Mouse (Mus musculus): ENCODE measurements around the gene Lins1. TPM values are rescaled to one million over a fixed set of nuclear protein-coding genes. Genes with fewer than 3 reads are reported as not detected.

The Lins1 gene
- total and polyA plus RNA-seq, 3 experiments: 8.3 to 15.9 (median 9.8) TPM

DNA sequence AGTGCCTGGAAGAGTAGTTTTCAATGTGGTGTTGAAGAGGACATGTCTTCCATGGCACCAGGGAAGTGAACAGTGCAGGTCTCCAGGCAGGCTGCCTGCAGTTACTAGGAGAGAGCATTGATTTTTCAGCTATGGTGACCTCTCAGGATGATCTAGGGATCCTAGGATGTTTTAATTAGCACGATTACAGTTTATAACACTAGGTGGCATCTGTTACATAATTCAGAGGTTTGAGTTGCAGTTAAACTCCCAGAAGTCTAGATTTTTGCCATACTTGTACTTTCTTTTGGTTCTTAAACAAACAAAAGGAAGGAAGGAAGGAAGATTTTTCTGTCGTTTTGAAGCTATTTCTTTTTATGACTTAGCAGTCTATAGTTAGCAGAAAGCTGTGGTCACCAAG lies 21.5 kb downstream of the Lins1 start:
- dilution Hi-C loops (cut with MboI; ENCODE audit: extremely low pct_ligation_motif_present, extremely low pct_unique_long_range_greater_than_20kb, low sequenced_read_pairs): no loop called here
- Histone ChIP-seq H3K9ac (ENCODE audit: insufficient read depth, low read depth) (no peak overlapping the region), H3K27me3 (replicated peaks) (no peaks in the 10 kb centered on the region), H3K9me3 (replicated peaks; ENCODE audit: low read length) (no peaks in the 10 kb centered on the region), H3K4me1 (ENCODE audit: control insufficient read depth in 1 of 2, insufficient read depth in 2 of 2) (peaks cover 0 to 5% of the 10 kb centered on the region in 2 experiments; a peak in 2 of 4 replicates), H3K4me2 (ENCODE audit: insufficient read depth, low read depth, poor library complexity, severe bottlenecking) (no peak overlapping the region), H3K4me3 (replicated peaks in 1 of 3; ENCODE audit: low read depth in 2 of 3, low read length in 2 of 3, poor library complexity in 1 of 3) (no peak overlapping the region), H3K79me2 (replicated peaks; ENCODE audit: control insufficient read depth, extremely low read depth, insufficient read depth, poor library complexity, severe bottlenecking) (no peaks in the 10 kb centered on the region), H3K36me3 (replicated peaks in 1 of 2; ENCODE audit: control insufficient read depth in 1 of 2, insufficient read depth in 1 of 2, low read length in 1 of 2) (peaks cover 11 to 69% of the 10 kb centered on the region in 2 experiments), H3K27ac (ENCODE audit: insufficient read depth, low read depth) (no peak overlapping the region)
- in situ Hi-C loops (cut with MboI; ENCODE audit: low pct_ligation_motif_present, low pct_unique_long_range_greater_than_20kb, low sequenced_read_pairs): no loop called here
- TF ChIP-seq CHD1 (IDR thresholded peaks at IDR 0.05; ENCODE audit: low read depth, low read length): no peak
- no peak for TF ChIP-seq ETS1 (conservative IDR thresholded peaks at IDR 0.05; ENCODE audit: low read depth, low read length)
- TF ChIP-seq ZKSCAN1 (IDR thresholded peaks at IDR 0.05; ENCODE audit: borderline replicate concordance, low read depth, low read length): no peak
- no peak for TF ChIP-seq MAFK (IDR thresholded peaks at IDR 0.05; ENCODE audit: insufficient replicate concordance, low read length)
- no peak for TF ChIP-seq ZNF384 (IDR thresholded peaks at IDR 0.05; ENCODE audit: low read depth, low read length)
- TF ChIP-seq USF1 (IDR thresholded peaks at IDR 0.05; ENCODE audit: low read depth, low read length): no peak
- TF ChIP-seq CHD2 (IDR thresholded peaks at IDR 0.05; ENCODE audit: low read length): no peak
- no peak for TF ChIP-seq SIN3A (IDR thresholded peaks at IDR 0.05; ENCODE audit: low read length)
- no peak for TF ChIP-seq EP300 (IDR thresholded peaks at IDR 0.05; ENCODE audit: low read length)
- TF ChIP-seq ZC3H11A (IDR thresholded peaks at IDR 0.05; ENCODE audit: low read depth, low read length): no peak
- TF ChIP-seq TCF12 (IDR thresholded peaks at IDR 0.05; ENCODE audit: low read depth, low read length): no peak
- no peak for TF ChIP-seq SMC3 (IDR thresholded peaks at IDR 0.05; ENCODE audit: low read depth, low read length)
- no peak for DNase-seq (ENCODE audit: extremely low read depth)

DNA sequence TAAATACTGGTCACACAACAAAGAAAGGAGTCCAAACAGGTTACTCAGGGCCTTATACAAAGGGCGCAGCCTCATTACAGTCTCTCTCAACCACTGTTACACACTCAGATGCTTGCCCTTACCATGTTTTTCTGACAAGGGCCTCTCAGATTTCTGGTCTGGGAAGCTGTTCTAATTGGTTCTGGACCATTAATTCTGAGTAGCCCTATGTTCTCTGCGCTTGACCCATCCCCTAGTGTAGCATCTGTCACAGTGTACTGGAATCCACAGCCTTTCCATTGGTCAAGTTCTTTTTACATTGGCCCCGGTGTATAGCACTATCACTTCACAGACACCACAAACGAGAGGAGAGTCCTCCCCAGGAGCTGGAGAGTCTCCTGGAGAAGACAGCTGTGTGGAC lies 34.8 kb downstream of the Lins1 start:
- Histone ChIP-seq H3K4me1 (ENCODE audit: control insufficient read depth in 1 of 2, insufficient read depth in 2 of 2) (no peaks in the 10 kb centered on the region), H3K9me3 (replicated peaks; ENCODE audit: low read length) (no peaks in the 10 kb centered on the region), H3K27ac (ENCODE audit: insufficient read depth, low read depth) (no peak overlapping the region), H3K79me2 (replicated peaks; ENCODE audit: control insufficient read depth, extremely low read depth, insufficient read depth, poor library complexity, severe bottlenecking) (no peaks in the 10 kb centered on the region), H3K9ac (ENCODE audit: insufficient read depth, low read depth) (no peak overlapping the region), H3K27me3 (replicated peaks) (no peaks in the 10 kb centered on the region), H3K4me3 (replicated peaks in 1 of 3; ENCODE audit: low read depth in 2 of 3, low read length in 2 of 3, poor library complexity in 1 of 3) (no peak overlapping the region), H3K36me3 (replicated peaks in 1 of 2; ENCODE audit: control insufficient read depth in 1 of 2, insufficient read depth in 1 of 2, low read length in 1 of 2) (no peaks in the 10 kb centered on the region), H3K4me2 (ENCODE audit: insufficient read depth, low read depth, poor library complexity, severe bottlenecking) (no peak overlapping the region)
- dilution Hi-C loops (cut with MboI; ENCODE audit: extremely low pct_ligation_motif_present, extremely low pct_unique_long_range_greater_than_20kb, low sequenced_read_pairs) (no loop called here), in situ Hi-C loops (cut with MboI; ENCODE audit: low pct_ligation_motif_present, low pct_unique_long_range_greater_than_20kb, low sequenced_read_pairs) (no loop called here)
- no peak for TF ChIP-seq HCFC1 (IDR thresholded peaks at IDR 0.05; ENCODE audit: low read depth, low read length)
- TF ChIP-seq IRF4 (IDR thresholded peaks at IDR 0.05; ENCODE audit: low read depth, low read length): no peak
- TF ChIP-seq GABPA (IDR thresholded peaks at IDR 0.05; ENCODE audit: insufficient replicate concordance, low read depth, low read length): no peak
- no peak for TF ChIP-seq SMC3 (IDR thresholded peaks at IDR 0.05; ENCODE audit: low read depth, low read length)
- no peak for TF ChIP-seq NRF1 (IDR thresholded peaks at IDR 0.05; ENCODE audit: low read depth, low read length)
- no peak for TF ChIP-seq MEF2A (IDR thresholded peaks at IDR 0.05; ENCODE audit: borderline replicate concordance, low read depth, low read length)
- no peak for TF ChIP-seq TBP (conservative IDR thresholded peaks at IDR 0.05; ENCODE audit: low read depth, low read length)
- TF ChIP-seq JUN (IDR thresholded peaks at IDR 0.05; ENCODE audit: insufficient read depth, low read depth, low read length): no peak
- TF ChIP-seq USF2 (conservative IDR thresholded peaks at IDR 0.05; ENCODE audit: low read depth, low read length): no peak
- no peak for TF ChIP-seq CTCF (conservative IDR thresholded peaks at IDR 0.05 in 1 of 2, IDR thresholded peaks at IDR 0.05 in 1 of 2; ENCODE audit: low read depth in 2 of 2, low read length in 2 of 2)
- no peak for TF ChIP-seq MXI1 (IDR thresholded peaks at IDR 0.05; ENCODE audit: low read depth, low read length)
- TF ChIP-seq UBTF (IDR thresholded peaks at IDR 0.05; ENCODE audit: low read depth, low read length): no peak
- TF ChIP-seq MAZ (IDR thresholded peaks at IDR 0.05; ENCODE audit: low read depth, low read length): no peak
- no peak for TF ChIP-seq USF1 (IDR thresholded peaks at IDR 0.05; ENCODE audit: low read depth, low read length)
- no peak for TF ChIP-seq RCOR1 (conservative IDR thresholded peaks at IDR 0.05; ENCODE audit: low read depth, low read length)
- TF ChIP-seq EP300 (IDR thresholded peaks at IDR 0.05; ENCODE audit: low read length): no peak
- DNase-seq (ENCODE audit: extremely low read depth): no peak
